Mouse (Mus musculus): Measurements from ENCODE around the gene Ptprd.

DNA sequence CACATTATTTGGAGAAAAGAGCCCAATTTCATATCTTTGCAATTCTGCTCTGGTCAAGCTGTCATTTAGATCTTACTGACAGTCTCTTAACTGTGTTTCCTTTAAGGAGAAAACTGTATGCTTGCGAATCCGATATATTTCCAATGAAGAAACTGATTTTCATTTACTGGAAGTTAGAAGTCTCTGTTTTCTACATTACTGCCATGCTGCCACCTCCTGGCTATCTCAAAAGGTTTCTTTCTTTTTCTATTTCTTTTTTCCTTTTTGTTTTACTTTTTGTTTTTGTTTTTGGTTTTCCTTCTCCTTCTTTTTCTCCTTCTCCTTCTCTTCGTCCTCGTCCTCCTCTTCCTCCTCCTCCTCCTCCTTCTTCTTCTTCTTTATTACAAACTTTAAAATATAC lies 812.6 kb downstream of the Ptprd start:
- TF ChIP-seq CTCF (IDR thresholded peaks at IDR 0.05; ENCODE audit: low read depth) (peak; percentile 40), EP300 (optimal IDR thresholded peaks at IDR 0.05) (no peak)

Data from stomach, postnatal 0 days (tissue).